Mouse (Mus musculus): ENCODE measurements at regions not wholly inside any gene's neighbourhood (a gene's known extent, or its start where the extent isn't known, plus 50 kb on each side); places are given as distances from the start of the nearest gene placed in this dataset.

DNA sequence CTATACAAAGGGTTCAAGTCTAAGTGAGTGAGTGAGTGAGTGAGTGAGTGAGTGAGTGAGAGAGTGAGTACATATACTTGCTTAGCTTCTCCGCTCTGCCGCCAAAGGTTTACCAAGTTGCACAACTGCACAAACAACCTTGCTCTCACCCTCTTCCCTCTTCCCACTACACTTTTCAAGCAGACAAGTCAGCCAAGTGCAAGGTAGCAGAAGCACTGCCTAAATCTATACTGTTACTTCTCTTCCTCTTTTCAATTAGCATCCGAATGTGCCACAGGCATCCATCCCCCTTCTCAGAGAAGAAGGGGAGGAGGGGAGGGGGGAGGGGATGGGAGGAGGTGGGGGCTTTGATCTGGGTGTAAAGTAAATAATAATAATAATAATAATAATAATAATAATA, 80.4 kb upstream of the Paip1 start:
- TF ChIP-seq EP300 (IDR thresholded peaks at IDR 0.05; ENCODE audit: low read depth) (no peak), CTCF (IDR thresholded peaks at IDR 0.05; ENCODE audit: low read depth) (no peak)
- H3K4me2 ChIP-seq (ENCODE audit: low read depth), result no peak overlapping the region
- 63% methylated on average over 3 of the region's 3 CpGs for WGBS (ENCODE audit: insufficient replicate concordance)
- H3K9ac ChIP-seq (replicated peaks), result no peak overlapping the region
- no peak for ATAC-seq (ENCODE audit: insufficient read depth)
- no peak overlapping the region for H3K4me3 ChIP-seq (ENCODE audit: insufficient read depth in 1 of 2, low read depth in 2 of 2, low read length in 2 of 2)
- no peaks in the 10 kb centered on the region for H3K27me3 ChIP-seq (ENCODE audit: control insufficient read depth, insufficient read depth, low read length)
- DNase-seq (ENCODE audit: low read depth in 3 of 3, low spot score in 3 of 3), result no peak
- H3K4me1 ChIP-seq (replicated peaks; ENCODE audit: control insufficient read depth in 2 of 2, insufficient read depth in 2 of 2, low read length in 1 of 2), result no peaks in the 10 kb centered on the region
- no peaks in the 10 kb centered on the region for H3K36me3 ChIP-seq (replicated peaks; ENCODE audit: control insufficient read depth, insufficient read depth, low read depth)
- H3K27ac ChIP-seq, result no peak overlapping the region
- no peaks in the 10 kb centered on the region for H3K9me3 ChIP-seq (ENCODE audit: control insufficient read depth, low read length)

DNA sequence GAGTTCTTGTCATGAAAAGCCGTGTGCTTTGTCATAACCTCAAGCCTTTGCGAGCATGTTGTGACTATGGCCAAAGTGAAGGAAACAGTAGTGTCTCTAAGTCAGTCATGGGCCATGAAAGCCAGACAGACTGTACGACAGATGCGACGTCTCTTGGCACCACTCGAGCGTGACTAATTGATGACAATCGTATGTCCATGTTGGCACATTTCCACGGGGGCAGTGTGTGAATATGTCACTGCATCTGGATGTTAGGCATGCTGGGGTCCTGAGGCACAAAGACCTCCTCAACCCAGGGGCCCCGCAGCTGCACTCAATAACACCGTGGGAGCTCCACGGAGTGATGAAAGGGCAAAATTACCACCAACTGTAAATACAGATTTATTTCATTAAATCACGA, 77.1 kb upstream of the Paip1 start:
- H3K4me2 ChIP-seq (ENCODE audit: low read depth), result no peak overlapping the region
- WGBS (ENCODE audit: insufficient replicate concordance), result 79% methylated on average over 13 of the region's 13 CpGs

GRCm38 (mm10) chr13:119358696-119359095, 69.7 kb upstream of the Paip1 start:
- Histone ChIP-seq H3K36me3 (replicated peaks; ENCODE audit: control insufficient read depth, insufficient read depth, low read depth) (no peaks in the 10 kb centered on the region), H3K9ac (replicated peaks) (no peak overlapping the region), H3K27ac (no peak overlapping the region), H3K4me2 (ENCODE audit: low read depth) (no peak overlapping the region), H3K27me3 (ENCODE audit: control insufficient read depth, insufficient read depth, low read length) (no peaks in the 10 kb centered on the region), H3K4me3 (ENCODE audit: insufficient read depth in 1 of 2, low read depth in 2 of 2, low read length in 2 of 2) (no peak overlapping the region), H3K9me3 (ENCODE audit: control insufficient read depth, low read length) (no peaks in the 10 kb centered on the region), H3K4me1 (replicated peaks; ENCODE audit: control insufficient read depth in 2 of 2, insufficient read depth in 2 of 2, low read length in 1 of 2) (no peaks in the 10 kb centered on the region)
- ATAC-seq (ENCODE audit: insufficient read depth) (no peak), DNase-seq (ENCODE audit: low read depth in 3 of 3, low spot score in 3 of 3) (no peak)
- WGBS (ENCODE audit: insufficient replicate concordance), result 40% methylated on average over 3 of the region's 3 CpGs
- TF ChIP-seq EP300 (IDR thresholded peaks at IDR 0.05; ENCODE audit: low read depth), result no peak
- TF ChIP-seq CTCF (IDR thresholded peaks at IDR 0.05; ENCODE audit: low read depth), result no peak

More for the DNA sequence above, 77.1 kb upstream of the Paip1 start:
- TF ChIP-seq EP300 (IDR thresholded peaks at IDR 0.05; ENCODE audit: low read depth) (no peak), CTCF (IDR thresholded peaks at IDR 0.05; ENCODE audit: low read depth) (no peak)
- Histone ChIP-seq H3K27me3 (ENCODE audit: control insufficient read depth, insufficient read depth, low read length) (no peaks in the 10 kb centered on the region), H3K4me3 (ENCODE audit: insufficient read depth in 1 of 2, low read depth in 2 of 2, low read length in 2 of 2) (no peak overlapping the region), H3K36me3 (replicated peaks; ENCODE audit: control insufficient read depth, insufficient read depth, low read depth) (no peaks in the 10 kb centered on the region), H3K27ac (no peak overlapping the region), H3K9ac (replicated peaks) (no peak overlapping the region), H3K9me3 (ENCODE audit: control insufficient read depth, low read length) (no peaks in the 10 kb centered on the region), H3K4me1 (replicated peaks; ENCODE audit: control insufficient read depth in 2 of 2, insufficient read depth in 2 of 2, low read length in 1 of 2) (no peaks in the 10 kb centered on the region)
- no peak for DNase-seq (ENCODE audit: low read depth in 3 of 3, low spot score in 3 of 3)
- ATAC-seq (ENCODE audit: insufficient read depth), result no peak

DNA sequence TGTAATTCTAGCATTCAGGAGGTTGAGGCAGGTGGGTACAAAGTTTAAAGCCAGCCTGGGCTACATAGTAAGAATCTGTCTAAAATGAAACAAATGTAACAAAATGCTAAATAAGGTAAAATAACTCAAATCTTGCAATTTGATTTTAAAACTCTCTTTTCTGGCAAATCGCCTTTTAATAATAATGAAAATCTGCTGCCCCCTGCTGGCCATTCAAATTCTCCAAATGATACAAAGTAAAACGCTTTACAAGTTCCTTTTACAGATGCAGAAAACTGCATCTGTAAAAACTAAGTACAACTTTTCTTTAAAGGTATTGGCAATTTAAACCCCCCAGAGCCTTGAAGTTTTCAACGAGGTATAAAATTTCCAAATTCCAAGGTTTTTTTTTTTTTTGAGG, 65.0 kb upstream of the Paip1 start:
- no peak for TF ChIP-seq EP300 (IDR thresholded peaks at IDR 0.05; ENCODE audit: low read depth)
- TF ChIP-seq CTCF (IDR thresholded peaks at IDR 0.05; ENCODE audit: low read depth), result peak; percentile 47; the same call in 1 of the 2 replicates
- ATAC-seq (ENCODE audit: insufficient read depth) (no peak), DNase-seq (ENCODE audit: low read depth in 3 of 3, low spot score in 3 of 3) (peak in 1 of 3 experiments; percentile 30)
- Histone ChIP-seq H3K27me3 (ENCODE audit: control insufficient read depth, insufficient read depth, low read length) (no peaks in the 10 kb centered on the region), H3K4me1 (replicated peaks; ENCODE audit: control insufficient read depth in 2 of 2, insufficient read depth in 2 of 2, low read length in 1 of 2) (no peaks in the 10 kb centered on the region), H3K4me3 (ENCODE audit: insufficient read depth in 1 of 2, low read depth in 2 of 2, low read length in 2 of 2) (no peak overlapping the region), H3K27ac (no peak overlapping the region), H3K4me2 (ENCODE audit: low read depth) (no peak overlapping the region), H3K36me3 (replicated peaks; ENCODE audit: control insufficient read depth, insufficient read depth, low read depth) (no peaks in the 10 kb centered on the region), H3K9me3 (ENCODE audit: control insufficient read depth, low read length) (no peaks in the 10 kb centered on the region), H3K9ac (replicated peaks) (no peak overlapping the region)
- WGBS (ENCODE audit: insufficient replicate concordance), result 38% methylated on average over 3 of the region's 3 CpGs

- H3K27ac ChIP-seq, result no peak overlapping the region
- ATAC-seq (ENCODE audit: insufficient read depth) (no peak), DNase-seq (ENCODE audit: low read depth in 3 of 3, low spot score in 3 of 3) (no peak)
- no peaks in the 10 kb centered on the region for H3K4me1 ChIP-seq (replicated peaks; ENCODE audit: control insufficient read depth in 2 of 2, insufficient read depth in 2 of 2, low read length in 1 of 2)
- H3K9me3 ChIP-seq (ENCODE audit: control insufficient read depth, low read length), result no peaks in the 10 kb centered on the region
- H3K4me2 ChIP-seq (ENCODE audit: low read depth), result no peak overlapping the region
- H3K36me3 ChIP-seq (replicated peaks; ENCODE audit: control insufficient read depth, insufficient read depth, low read depth), result no peaks in the 10 kb centered on the region
- no peaks in the 10 kb centered on the region for H3K27me3 ChIP-seq (ENCODE audit: control insufficient read depth, insufficient read depth, low read length)
- H3K4me3 ChIP-seq (ENCODE audit: insufficient read depth in 1 of 2, low read depth in 2 of 2, low read length in 2 of 2), result no peak overlapping the region
- WGBS (ENCODE audit: insufficient replicate concordance), result 64% methylated on average over 5 of the region's 5 CpGs
- no peak for TF ChIP-seq EP300 (IDR thresholded peaks at IDR 0.05; ENCODE audit: low read depth)
- TF ChIP-seq CTCF (IDR thresholded peaks at IDR 0.05; ENCODE audit: low read depth), result no peak
- no peak overlapping the region for H3K9ac ChIP-seq (replicated peaks)
Measured at GRCm38 (mm10) chr13:119364160-119364559, 64.2 kb upstream of the Paip1 start.
